Mouse (Mus musculus): ENCODE measurements around the gene Ltv1. TPM values are rescaled to one million over a fixed set of nuclear protein-coding genes. Genes with fewer than 3 reads are reported as not detected.

Gene Ltv1
- total RNA-seq, 2 experiments from 2014 or later, result 24.9 to 31.5 TPM

DNA sequence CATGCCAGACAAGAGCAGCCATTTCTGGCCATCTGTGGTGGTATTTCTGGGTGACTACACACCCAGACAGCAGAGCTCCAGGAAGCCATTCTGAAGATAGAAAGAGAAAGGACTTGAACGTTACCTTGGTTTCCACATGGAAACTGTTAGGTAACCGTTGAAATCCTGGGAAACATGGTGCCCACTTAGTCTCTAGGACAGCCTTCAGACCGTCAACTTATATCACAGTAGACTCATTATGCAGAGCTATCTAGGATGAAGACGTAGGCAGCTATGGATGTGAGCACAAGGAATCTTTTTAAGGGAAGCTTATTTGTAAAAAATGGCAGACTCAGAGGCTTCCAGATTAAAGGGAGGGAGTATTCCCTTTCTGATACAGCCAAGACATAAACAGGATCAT is 59.1 kb downstream of the Ltv1 start:
- DNase-seq (ENCODE audit: low spot score), result no peak

Other genes with a start within 250 kb of the Ltv1 start
- under 1 TPM; 0.46 to 0.47 TPM for gene Stx11, start 228.9 kb downstream of the Ltv1 start, total RNA-seq (2021)
- gene Sf3b5, start 187.8 kb downstream of the Ltv1 start, total RNA-seq (2021), result 1 to 10 TPM; 5.2 to 5.7 TPM
- 1 to 10 TPM in 1 of 2 experiments, under 1 TPM in 1; 0.88 to 1.1 TPM for gene Plagl1, start 132.7 kb downstream of the Ltv1 start, total RNA-seq (2021)
- not detected for gene Zc2hc1b, start 15.1 kb downstream of the Ltv1 start, total RNA-seq (2021)

Data from gastrocnemius, adult 18-20 months (tissue).